Comparison of ENCODE assay signal across 8 mouse cellular contexts in the genomic region with DNA sequence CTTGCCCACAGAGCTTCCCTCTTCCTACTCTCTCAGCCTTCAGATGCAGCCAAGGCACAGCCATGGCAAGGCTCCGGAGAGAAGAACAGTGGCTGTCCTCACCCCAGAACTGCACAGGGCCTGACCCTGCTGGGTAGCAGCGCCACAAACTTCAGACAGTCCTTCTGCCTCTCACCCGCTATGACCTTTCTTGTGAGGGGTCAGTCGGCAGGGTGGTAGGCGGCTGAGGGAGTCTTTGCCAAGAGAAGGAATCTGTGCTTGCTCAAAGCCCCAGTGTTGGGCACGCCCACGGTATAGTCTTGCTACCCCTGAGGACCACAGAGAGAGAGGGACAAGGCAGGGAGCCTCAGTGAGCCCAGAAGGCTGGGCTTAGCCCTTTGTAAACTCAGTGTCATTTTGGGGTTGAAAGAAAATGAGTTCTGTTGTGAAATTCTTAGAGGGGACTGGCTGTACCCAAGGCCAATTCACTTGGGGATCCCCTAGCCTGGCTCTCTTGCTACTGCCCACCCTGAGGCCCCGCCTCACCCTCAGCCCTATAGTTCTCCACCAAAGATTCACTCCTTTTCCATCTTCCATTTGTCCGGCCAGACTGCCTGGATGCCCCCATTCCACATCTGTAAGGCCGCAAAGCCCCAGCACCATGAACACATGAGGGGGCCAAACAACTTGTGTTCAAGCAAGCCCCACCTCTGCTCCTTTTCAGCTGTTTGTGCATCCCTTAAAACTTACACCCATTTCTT. TPM values are rescaled to one million over a fixed set of nuclear protein-coding genes. Genes with fewer than 3 reads are reported as not detected.
DNase-seq lines count a peak whose midpoint lies in the region; ATAC-seq and TF ChIP-seq lines count a peak whose summit lies in the region.

No protein-coding gene starts in this region.

- no peaks in the 10 kb centered on the region for H3K9me3 ChIP-seq in CH12.LX (replicated peaks; ENCODE audit: low read length)
- peaks cover 11% of the 10 kb centered on the region for H3K9me3 ChIP-seq in heart, postnatal 0 days (replicated peaks; ENCODE audit: control insufficient read depth, low read length)

- H3K4me3 ChIP-seq in CH12.LX (replicated peaks in 1 of 3; ENCODE audit: low read depth in 2 of 3, low read length in 2 of 3, poor library complexity in 1 of 3) = peak overlapping the region; percentile 69 to 96 (median 88)
- H3K4me3 ChIP-seq in heart, postnatal 0 days (ENCODE audit: low read depth, low read length) = peak overlapping the region; percentile 65

- peaks cover 33 to 83% of the 10 kb centered on the region in 2 experiments for H3K4me1 ChIP-seq in CH12.LX (ENCODE audit: control insufficient read depth in 1 of 2, insufficient read depth in 2 of 2)
- H3K4me1 ChIP-seq in heart, postnatal 0 days (ENCODE audit: control insufficient read depth, insufficient read depth) = no peaks in the 10 kb centered on the region; the same call in 1 of the 2 replicates

- TF ChIP-seq EP300 in CH12.LX (IDR thresholded peaks at IDR 0.05; ENCODE audit: low read length) = no peak
- no peak for TF ChIP-seq EP300 in heart, postnatal 0 days (IDR thresholded peaks at IDR 0.05; ENCODE audit: low read depth)

- peaks cover 40% of the 10 kb centered on the region for H3K79me2 ChIP-seq in CH12.LX (replicated peaks; ENCODE audit: control insufficient read depth, extremely low read depth, insufficient read depth, poor library complexity, severe bottlenecking)

- H3K4me2 ChIP-seq in CH12.LX (ENCODE audit: insufficient read depth, low read depth, poor library complexity, severe bottlenecking) = peak overlapping the region; percentile 91
- peak overlapping the region; percentile 64 for H3K4me2 ChIP-seq in heart, postnatal 0 days (ENCODE audit: low read depth, low read length)

- H3K36me3 ChIP-seq in CH12.LX (replicated peaks in 1 of 2; ENCODE audit: control insufficient read depth in 1 of 2, insufficient read depth in 1 of 2, low read length in 1 of 2) = no peaks in the 10 kb centered on the region
- H3K36me3 ChIP-seq in heart, postnatal 0 days (replicated peaks; ENCODE audit: control insufficient read depth, insufficient read depth, low read length) = no peaks in the 10 kb centered on the region; the same call in 1 of the 2 replicates

- peak overlapping the region; percentile 96 for H3K27ac ChIP-seq in CH12.LX (ENCODE audit: insufficient read depth, low read depth)
- H3K27ac ChIP-seq in heart, postnatal 0 days (ENCODE audit: low read depth) = peak overlapping the region; percentile 28

- H3K9ac ChIP-seq in CH12.LX (ENCODE audit: insufficient read depth, low read depth) = peak overlapping the region; percentile 6; the same call in 1 of the 2 replicates
- peak overlapping the region; percentile 71 for H3K9ac ChIP-seq in heart, postnatal 0 days (replicated peaks; ENCODE audit: low read depth, low read length)

- no peak for TF ChIP-seq RAD21 in CH12.LX (IDR thresholded peaks at IDR 0.05; ENCODE audit: low read depth, low read length)

- dilution Hi-C loops in CH12.LX (cut with MboI; ENCODE audit: extremely low pct_ligation_motif_present, extremely low pct_unique_long_range_greater_than_20kb, low sequenced_read_pairs) = no loop called here

- peak; percentile 39 for DNase-seq in gastrocnemius, postnatal 25 days
- no peak for DNase-seq in gastrocnemius, postnatal 14 days
- no peak for DNase-seq in CH12.LX (ENCODE audit: extremely low read depth)
- DNase-seq in heart, postnatal 0 days (ENCODE audit: low spot score) = no peak
- DNase-seq in lung, postnatal 10 days = peak; percentile 71
- no peak for DNase-seq in urinary bladder, postnatal 14 days (ENCODE audit: low spot score)

- peaks cover 11% of the 10 kb centered on the region for H3K27me3 ChIP-seq in CH12.LX (replicated peaks)
- H3K27me3 ChIP-seq in heart, postnatal 0 days (ENCODE audit: control insufficient read depth, insufficient read depth, low read length) = peaks cover 26% of the 10 kb centered on the region

- ATAC-seq in heart, postnatal 0 days (ENCODE audit: insufficient read depth, low read depth) = no peak
- ATAC-seq in megakaryocyte progenitor cell, adult 5-6 weeks (replicated peaks; ENCODE audit: poor library complexity) = no peak
- no peak for ATAC-seq in granulocyte monocyte progenitor cell, adult 5-6 weeks (replicated peaks; ENCODE audit: poor library complexity, severe bottlenecking)

- intact Hi-C loops in gastrocnemius, postnatal 14 days (cut with DNase I; ENCODE audit: low total_unique reads) = no loop called here

- TF ChIP-seq POLR2A in CH12.LX (IDR thresholded peaks at IDR 0.05; ENCODE audit: low read depth, low read length) = no peak

- no peak for TF ChIP-seq CTCF in CH12.LX (conservative IDR thresholded peaks at IDR 0.05 in 1 of 2, IDR thresholded peaks at IDR 0.05 in 1 of 2; ENCODE audit: low read depth in 2 of 2, low read length in 2 of 2)
- no peak for TF ChIP-seq CTCF in heart, postnatal 0 days (IDR thresholded peaks at IDR 0.05; ENCODE audit: low read depth)

- in situ Hi-C loops in CH12.LX (cut with MboI; ENCODE audit: low pct_ligation_motif_present, low pct_unique_long_range_greater_than_20kb, low sequenced_read_pairs) = no loop called here

- 47% methylated on average over 10 of the region's 10 CpGs for WGBS in heart, postnatal 0 days

TF ChIP-seq in CH12.LX, 34 proteins besides CTCF, POLR2A, EP300 and RAD21:
- TF ChIP-seq ZKSCAN1 (IDR thresholded peaks at IDR 0.05; ENCODE audit: borderline replicate concordance, low read depth, low read length) (no peak), BHLHE40 (IDR thresholded peaks at IDR 0.05; ENCODE audit: low read depth, low read length) (no peak), JUND (conservative IDR thresholded peaks at IDR 0.05; ENCODE audit: low read depth, low read length) (no peak), KAT2A (IDR thresholded peaks at IDR 0.05; ENCODE audit: insufficient replicate concordance, low read length) (no peak), ETS1 (conservative IDR thresholded peaks at IDR 0.05; ENCODE audit: low read depth, low read length) (no peak), USF1 (IDR thresholded peaks at IDR 0.05; ENCODE audit: low read depth, low read length) (no peak), HCFC1 (IDR thresholded peaks at IDR 0.05; ENCODE audit: low read depth, low read length) (no peak), JUN (IDR thresholded peaks at IDR 0.05; ENCODE audit: insufficient read depth, low read depth, low read length) (no peak), UBTF (IDR thresholded peaks at IDR 0.05; ENCODE audit: low read depth, low read length) (no peak), MAFK (IDR thresholded peaks at IDR 0.05; ENCODE audit: insufficient replicate concordance, low read length) (no peak), ZNF384 (IDR thresholded peaks at IDR 0.05; ENCODE audit: low read depth, low read length) (no peak), SIN3A (IDR thresholded peaks at IDR 0.05; ENCODE audit: low read length) (no peak), MAZ (IDR thresholded peaks at IDR 0.05; ENCODE audit: low read depth, low read length) (no peak), POLR2AphosphoS2 (IDR thresholded peaks at IDR 0.05; ENCODE audit: low read depth, low read length) (no peak), ZMIZ1 (IDR thresholded peaks at IDR 0.05; ENCODE audit: low read depth, low read length) (no peak), ELF1 (IDR thresholded peaks at IDR 0.05; ENCODE audit: low read depth, low read length) (no peak), NELFE (IDR thresholded peaks at IDR 0.05; ENCODE audit: low read depth, low read length) (no peak), IRF4 (IDR thresholded peaks at IDR 0.05; ENCODE audit: low read depth, low read length) (no peak)

RNA-seq across cellular contexts. Expression of gene Plxnd1, which starts 2.8 kb away (rescaled TPM):
- total RNA-seq in gastrocnemius, postnatal 25 days (2021) = 10 to 100 TPM; 25.7 TPM
- total RNA-seq in gastrocnemius, postnatal 14 days (2021) = 10 to 100 TPM; 65.6 to 80.3 TPM
- 69.2 and 73.8 TPM in 2 replicates for total RNA-seq in CH12.LX (2012; rRNA removed)
- total RNA-seq in CH12.LX (2014; rRNA removed) = 20.4 and 27.7 TPM in 2 replicates
- polyA plus RNA-seq in CH12.LX (2012; ENCODE audit: insufficient read length, low read depth) = 49.3 and 63.2 TPM in 2 replicates
- 82.4 and 166 TPM in 2 replicates for total RNA-seq in heart, postnatal 0 days (2014; rRNA removed; ENCODE audit: low replicate concordance)
- polyA plus RNA-seq in heart, postnatal 0 days (2015; fragmentation: Nextera tagmentation; extraction: Ambion mirVana) = 28.1 and 37.7 TPM in 2 replicates
- 51.5 and 70.9 TPM in 2 replicates for total RNA-seq in megakaryocyte progenitor cell, adult 5-6 weeks (2015)
- total RNA-seq in megakaryocyte progenitor cell, adult 5-6 weeks (2017) = 33.9 and 43.9 TPM in 2 replicates
- 29.1 and 38.2 TPM in 2 replicates for total RNA-seq in granulocyte monocyte progenitor cell, adult 5-6 weeks (2014; fragmentation: Nextera tagmentation)
- total RNA-seq in granulocyte monocyte progenitor cell, adult 5-6 weeks (2017) = 43.3 and 46.6 TPM in 2 replicates

RNA-seq across cellular contexts. Expression of gene H1foo, which starts 47.3 kb away (rescaled TPM):
- not detected for total RNA-seq in gastrocnemius, postnatal 25 days (2021)
- total RNA-seq in gastrocnemius, postnatal 14 days (2021) = not detected
- total RNA-seq in CH12.LX (2012; rRNA removed) (0.89 and 1.3 TPM in 2 replicates), CH12.LX (2014; rRNA removed) (0.77 and 0.90 TPM in 2 replicates)
- polyA plus RNA-seq in CH12.LX (2012; ENCODE audit: insufficient read length, low read depth) = 1.0 and 1.4 TPM in 2 replicates
- total RNA-seq in heart, postnatal 0 days (2014; rRNA removed; ENCODE audit: low replicate concordance) = not detected in 2 replicates
- polyA plus RNA-seq in heart, postnatal 0 days (2015; fragmentation: Nextera tagmentation; extraction: Ambion mirVana) = not detected in 2 replicates
- not detected in 2 replicates for total RNA-seq in megakaryocyte progenitor cell, adult 5-6 weeks (2015)
- not detected in 2 replicates for total RNA-seq in megakaryocyte progenitor cell, adult 5-6 weeks (2017)
- total RNA-seq in granulocyte monocyte progenitor cell, adult 5-6 weeks (2014; fragmentation: Nextera tagmentation) = not detected in 2 replicates
- not detected in 2 replicates for total RNA-seq in granulocyte monocyte progenitor cell, adult 5-6 weeks (2017)

Comparison
In these comparisons a context has a peak if more than half of its experiments do, and no peak if none do; other contexts are left out.
1. DNase-seq: peak in gastrocnemius, postnatal 25 days (single experiment) and lung, postnatal 10 days (single experiment); none in gastrocnemius, postnatal 14 days (single experiment), CH12.LX (single experiment), heart, postnatal 0 days (single experiment) and urinary bladder, postnatal 14 days (single experiment).